In the genomic region with DNA sequence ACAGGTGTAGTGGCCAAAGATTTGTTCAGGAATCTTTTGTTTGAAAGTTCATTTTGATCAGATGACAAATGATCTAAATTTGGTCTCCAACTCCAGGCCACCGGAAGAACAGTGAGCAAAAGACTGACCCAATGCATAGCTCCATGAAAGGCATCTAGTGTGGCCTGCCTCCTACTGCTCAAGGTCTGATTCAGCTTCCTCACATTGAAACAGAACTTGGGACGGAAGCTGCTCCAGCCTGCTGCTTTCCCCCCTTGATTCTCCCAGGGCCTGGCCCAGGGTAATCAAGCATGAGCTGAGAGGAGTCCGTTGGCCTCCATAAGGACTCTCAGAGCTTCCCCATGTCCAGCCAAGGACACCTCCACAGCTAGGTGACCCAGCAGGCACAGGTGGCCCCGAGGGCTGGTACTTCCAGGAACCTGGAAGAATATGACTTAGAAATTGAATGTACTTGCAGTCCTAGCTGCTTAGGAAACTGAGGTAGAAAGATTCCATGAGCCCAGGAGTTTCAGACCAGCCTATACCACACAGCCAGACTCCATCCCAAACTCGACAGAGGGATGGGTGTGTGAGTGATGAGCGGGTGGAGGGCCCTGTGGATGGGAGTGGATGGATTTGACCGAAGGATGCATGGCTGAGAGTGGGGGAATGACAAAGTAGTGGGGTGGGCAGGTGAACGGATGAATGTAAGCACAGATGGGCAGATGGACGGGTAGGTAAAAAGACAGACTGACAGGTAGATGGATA, we compare ENCODE assay signal across 29 mouse cellular contexts. TPM values are rescaled to one million over a fixed set of nuclear protein-coding genes. Genes with fewer than 3 reads are reported as not detected.
A peak's percentile ranks its signal among the peaks of the same experiment; 100 is the strongest.
DNase-seq lines count a peak whose midpoint lies in the region; ATAC-seq and TF ChIP-seq lines count a peak whose summit lies in the region.
"Had no signal": no experiment of that assay in that cellular context is flagged by ENCODE, and none has a peak within 500 bp of the region (broad histone marks: within the 10 kb centered on the region; RNA-seq: fewer than 3 reads in every experiment).

No protein-coding gene starts in this region.

- WGBS in heart, embryonic 15.5 days: 76% methylated on average over 9 of the region's 9 CpGs

- H3K4me1 ChIP-seq in heart, embryonic 15.5 days (replicated peaks): peaks cover 20% of the 10 kb centered on the region
- no peaks in the 10 kb centered on the region for H3K4me1 ChIP-seq in cortical plate, adult 2 months (ENCODE audit: control insufficient read depth, insufficient read depth, low read length)
- H3K4me1 ChIP-seq: forebrain, embryonic 10.5 days; hindbrain, embryonic 13.5 days; midbrain, embryonic 13.5 days; neural tube, embryonic 13.5 days had no signal

- no peaks in the 10 kb centered on the region for H3K27me3 ChIP-seq in heart, embryonic 15.5 days
- H3K27me3 ChIP-seq: embryonic facial prominence, embryonic 13.5 days; heart, embryonic 13.5 days; hindbrain, embryonic 13.5 days; liver, embryonic 12.5 days; midbrain, embryonic 13.5 days; neural tube, embryonic 13.5 days had no signal

- H3K4me3 ChIP-seq in gastrocnemius, adult 2 months: no peak overlapping the region
- H3K4me3 ChIP-seq in heart, embryonic 15.5 days: no peak overlapping the region
- no peak overlapping the region for H3K4me3 ChIP-seq in left cerebral cortex, adult 2 months
- no peak overlapping the region for H3K4me3 ChIP-seq in cortical plate, adult 2 months (ENCODE audit: insufficient read depth, low read length)
- H3K4me3 ChIP-seq: embryonic facial prominence, embryonic 13.5 days; forebrain, embryonic 10.5 days; heart, embryonic 13.5 days; hindbrain, embryonic 13.5 days; liver, embryonic 12.5 days; midbrain, embryonic 13.5 days; neural tube, embryonic 13.5 days had no signal

- H3K9me3 ChIP-seq in heart, embryonic 15.5 days (replicated peaks): no peaks in the 10 kb centered on the region
- H3K9me3 ChIP-seq: embryonic facial prominence, embryonic 13.5 days; forebrain, embryonic 10.5 days; G1E; heart, embryonic 13.5 days; hindbrain, embryonic 13.5 days; liver, embryonic 12.5 days; midbrain, embryonic 13.5 days; neural tube, embryonic 13.5 days had no signal

- H3K4me2 ChIP-seq in heart, embryonic 15.5 days: no peak overlapping the region
- H3K4me2 ChIP-seq: embryonic facial prominence, embryonic 13.5 days; heart, embryonic 13.5 days; hindbrain, embryonic 13.5 days; liver, embryonic 12.5 days; midbrain, embryonic 13.5 days; neural tube, embryonic 13.5 days had no signal

- peak overlapping the region; percentile 87 for H3K27ac ChIP-seq in gastrocnemius, adult 2 months
- H3K27ac ChIP-seq in heart, embryonic 15.5 days: peak overlapping the region; percentile 17; the same call in 1 of the 2 replicates
- H3K27ac ChIP-seq in left cerebral cortex, adult 2 months: peak overlapping the region; percentile 44
- H3K27ac ChIP-seq in cortical plate, adult 2 months (ENCODE audit: insufficient read depth, low read length): 0 out of 2 replicates have a peak overlapping the region, but pooled peaks have one; percentile 70
- H3K27ac ChIP-seq: embryonic facial prominence, embryonic 13.5 days; forebrain, embryonic 10.5 days; heart, embryonic 13.5 days; hindbrain, embryonic 13.5 days; liver, embryonic 12.5 days; macrophage; midbrain, embryonic 13.5 days; neural tube, embryonic 13.5 days; stomach, postnatal 0 days had no signal

- ATAC-seq in heart, embryonic 15.5 days (replicated peaks; ENCODE audit: insufficient number of reproducible peaks, insufficient read depth, low FRiP score, low read depth): no peak
- ATAC-seq: forebrain, embryonic 16.5 days; intestine, embryonic 16.5 days; liver, embryonic 12.5 days; midbrain, embryonic 13.5 days had no signal

- H3K36me3 ChIP-seq in heart, embryonic 15.5 days: no peaks in the 10 kb centered on the region
- H3K36me3 ChIP-seq: embryonic facial prominence, embryonic 13.5 days; forebrain, embryonic 10.5 days; G1E; heart, embryonic 13.5 days; hindbrain, embryonic 13.5 days; liver, embryonic 12.5 days; midbrain, embryonic 13.5 days; neural tube, embryonic 13.5 days had no signal

- TF ChIP-seq POLR2A in cortical plate, adult 2 months (IDR thresholded peaks at IDR 0.05; ENCODE audit: extremely low read depth, insufficient read depth, low read length): no peak

- DNase-seq in gastrocnemius, adult 2 months: no peak
- DNase-seq in gastrocnemius, postnatal 14 days: no peak
- DNase-seq in heart, postnatal 14 days: no peak
- no peak for DNase-seq in left cerebral cortex, adult 2 months (ENCODE audit: extremely low spot score in 1 of 2, low spot score in 2 of 2)
- no peak for DNase-seq in left cerebral cortex, postnatal 36 days (ENCODE audit: low spot score in 2 of 2)
- DNase-seq: adrenal gland, adult 8-10 months; cerebellum, adult 11-12 months; cerebellum, adult 9-11 months; kidney, adult 8-10 months; kidney, postnatal 14 days; left cerebral cortex, postnatal 4 days; lung, adult 2 months; right cerebral cortex, postnatal 4 days; thymus, adult 18-20 months; thymus, postnatal 25 days had no signal

- no peak for TF ChIP-seq CTCF in gastrocnemius, adult 2 months (IDR thresholded peaks at IDR 0.05)
- no peak; the same call in 1 of the 2 replicates for TF ChIP-seq CTCF in left cerebral cortex, adult 2 months (IDR thresholded peaks at IDR 0.05)
- TF ChIP-seq CTCF in cortical plate, adult 2 months (IDR thresholded peaks at IDR 0.05; ENCODE audit: extremely low read depth, insufficient read depth, low read length): no peak

- intact Hi-C loops in gastrocnemius, adult 2 months (cut with DNase I): no loop called here
- intact Hi-C loops in gastrocnemius, postnatal 14 days (cut with DNase I; ENCODE audit: low total_unique reads): no loop called here
- intact Hi-C loops in heart, postnatal 14 days (cut with DNase I): loop anchor here (5.0 kb wide), 1 partner anchor 34 kb away; no protein-coding TSS in a partner anchor
- intact Hi-C loops in left cerebral cortex, adult 2 months (cut with DNase I): no loop called here
- intact Hi-C loops in left cerebral cortex, postnatal 36 days (cut with DNase I): no loop called here

- H3K9ac ChIP-seq in heart, embryonic 15.5 days: no peak overlapping the region
- H3K9ac ChIP-seq: embryonic facial prominence, embryonic 13.5 days; heart, embryonic 13.5 days; hindbrain, embryonic 13.5 days; liver, embryonic 12.5 days; midbrain, embryonic 13.5 days; neural tube, embryonic 13.5 days had no signal

RNA-seq across cellular contexts. Expression of a gene that starts 4.2 kb away (rescaled TPM):
- 1 to 10 TPM; 2.8 to 4.8 TPM for total RNA-seq in gastrocnemius, adult 2 months (2021)
- total RNA-seq in gastrocnemius, postnatal 14 days (2021): 1 to 10 TPM; 5.1 to 7.5 TPM
- 14.8 and 15.9 TPM in 2 replicates for polyA plus RNA-seq in heart, embryonic 15.5 days (2015; fragmentation: Nextera tagmentation; extraction: Ambion mirVana)
- total RNA-seq in heart, postnatal 14 days (2021): 1 to 10 TPM; 9.7 TPM
- 1 to 10 TPM; 3.9 to 6.2 TPM for total RNA-seq in left cerebral cortex, adult 2 months (2021)
- total RNA-seq in left cerebral cortex, postnatal 36 days (2021): 1 to 10 TPM; 5.2 to 6.4 TPM
- polyA plus RNA-seq in cortical plate, adult 2 months (2012; rRNA removed): 5.3 and 5.4 TPM in 2 replicates

RNA-seq across cellular contexts. Expression of a gene that starts 18.0 kb away (rescaled TPM):
- total RNA-seq in gastrocnemius, adult 2 months (2021): 10 to 100 TPM in 1 of 2 experiments, 1 to 10 TPM in 1; 9.1 to 38.9 TPM
- 10 to 100 TPM; 19.1 to 24.1 TPM for total RNA-seq in gastrocnemius, postnatal 14 days (2021)
- 18.5 and 19.5 TPM in 2 replicates for polyA plus RNA-seq in heart, embryonic 15.5 days (2015; fragmentation: Nextera tagmentation; extraction: Ambion mirVana)
- 100 to 1,000 TPM; 113 to 115 TPM for total RNA-seq in heart, postnatal 14 days (2021)
- 10 to 100 TPM; 17.1 to 32.3 TPM for total RNA-seq in left cerebral cortex, adult 2 months (2021)
- total RNA-seq in left cerebral cortex, postnatal 36 days (2021): 10 to 100 TPM; 13.5 to 22.2 TPM
- 11.7 and 14.7 TPM in 2 replicates for polyA plus RNA-seq in cortical plate, adult 2 months (2012; rRNA removed)

Comparison
In these comparisons a context has a peak if more than half of its experiments do, and no peak if none do; other contexts are left out.
1. H3K27ac ChIP-seq: peak in every context shown above with its lines; median percentile 87 in gastrocnemius, adult 2 months; 70 in cortical plate, adult 2 months; 44 in left cerebral cortex, adult 2 months; 17 in heart, embryonic 15.5 days.